Mouse (Mus musculus) MEL-GATA-1-ER (cell line): ENCODE measurements around the gene Rpl31.
A peak's percentile ranks its signal among the peaks of the same experiment; 100 is the strongest.

Experiments
- DNase-seq: peaks from one replicate; pipeline ENCODE4 v3.0.0-alpha.2; 2012; ENCODE audit warnings: low read depth; ENCODE audit errors: extremely low read depth

The Rpl31 gene

DNA sequence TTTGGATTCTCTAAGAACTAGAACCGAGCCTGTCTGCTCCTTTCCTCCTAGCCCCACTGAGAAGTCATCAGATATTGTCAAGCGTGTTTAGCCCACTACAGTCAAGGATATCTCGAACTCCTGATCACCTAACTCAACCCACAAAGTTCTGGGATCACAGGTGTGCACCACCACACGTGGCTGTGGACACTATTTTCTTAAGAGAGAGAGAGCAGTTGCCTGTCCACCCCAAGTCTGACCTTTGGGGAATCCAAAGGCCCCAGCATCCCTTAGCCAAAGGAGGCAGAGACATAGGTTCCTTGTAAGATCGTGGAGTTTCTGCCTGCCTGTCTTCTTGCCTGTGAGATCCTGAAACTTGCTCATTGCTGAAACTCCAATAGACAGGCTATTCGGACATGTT, 597 bp upstream of the Rpl31 start:
- DNase-seq = no peak

DNA sequence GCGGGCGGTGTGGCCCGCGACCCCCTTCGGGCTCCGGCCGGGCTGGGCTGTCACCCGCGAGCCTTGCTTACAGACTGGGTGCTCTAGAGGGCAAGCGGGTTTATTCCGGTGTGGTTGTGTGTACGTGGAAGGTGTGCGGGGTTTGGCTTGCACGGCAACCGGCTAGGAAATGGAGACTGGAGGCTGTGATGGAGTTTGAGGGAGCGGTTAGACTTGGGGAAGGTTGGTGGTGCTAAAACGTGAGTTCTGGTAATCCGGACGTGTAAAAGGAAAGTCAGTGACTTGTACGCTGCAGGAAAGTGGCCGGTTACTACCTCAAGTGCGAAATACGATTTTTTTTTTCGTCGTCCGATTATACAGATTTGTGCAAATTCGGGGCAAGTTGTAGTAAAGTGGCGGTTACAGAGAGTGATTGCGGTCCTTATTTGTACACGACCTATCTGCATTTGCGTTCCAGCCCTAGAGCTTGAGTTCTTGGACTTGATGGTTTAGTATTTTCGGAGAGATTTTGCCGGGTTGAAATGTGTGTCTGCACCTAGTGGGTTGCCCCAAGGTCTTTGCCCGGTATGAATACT, 712 bp downstream of the Rpl31 start:
- DNase-seq = no peak

DNA sequence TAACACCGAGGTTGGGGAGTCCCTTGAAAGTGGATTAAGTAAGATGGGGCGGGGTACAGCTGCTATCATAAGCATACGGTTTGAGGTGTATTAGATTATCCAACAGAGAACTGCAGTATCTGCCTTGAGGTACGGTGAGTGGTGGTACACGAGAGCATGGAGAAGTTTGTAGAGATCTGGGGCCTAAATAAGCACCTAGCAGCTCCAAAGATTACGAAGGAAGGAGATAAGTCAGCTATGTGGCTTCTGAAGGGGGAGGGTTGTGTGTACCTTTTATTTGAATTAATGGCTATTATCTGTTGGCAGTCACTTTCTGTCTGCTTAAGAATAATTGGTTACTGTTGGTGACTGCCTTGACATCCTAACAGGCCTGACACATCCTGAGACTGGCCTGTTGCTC, 2.8 kb downstream of the Rpl31 start:
- no peak for DNase-seq

DNA sequence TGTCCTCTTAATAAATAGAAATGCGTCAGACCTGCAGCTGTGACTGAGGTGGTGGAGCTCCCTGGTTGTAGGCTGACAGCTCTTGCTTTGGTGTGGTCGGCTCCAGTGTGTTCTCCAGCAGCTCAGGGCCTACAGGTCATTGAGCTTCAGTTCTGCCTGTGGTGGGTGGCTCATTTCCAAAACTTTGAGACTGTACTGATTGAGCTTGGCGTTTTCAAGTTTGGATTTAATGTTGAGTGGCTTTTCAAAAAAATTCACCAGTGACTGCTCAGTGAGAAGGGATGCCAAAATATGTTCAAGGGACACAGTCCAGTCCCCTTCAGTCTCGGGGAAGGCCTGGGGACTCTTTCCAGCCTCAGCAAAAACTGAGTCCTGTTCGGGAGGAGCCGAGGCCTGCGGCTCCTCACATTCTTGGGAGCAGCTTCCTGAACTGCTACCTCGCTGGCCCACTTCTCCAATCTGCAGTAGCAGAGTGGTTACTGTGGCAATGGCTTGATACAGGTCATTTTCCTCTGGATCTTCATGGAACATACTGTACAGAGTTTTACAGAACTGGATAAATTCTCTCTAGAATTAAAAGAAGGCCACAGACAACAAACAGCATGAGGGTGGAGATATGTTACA, 4.7 kb downstream of the Rpl31 start:
- DNase-seq = no peak

DNA sequence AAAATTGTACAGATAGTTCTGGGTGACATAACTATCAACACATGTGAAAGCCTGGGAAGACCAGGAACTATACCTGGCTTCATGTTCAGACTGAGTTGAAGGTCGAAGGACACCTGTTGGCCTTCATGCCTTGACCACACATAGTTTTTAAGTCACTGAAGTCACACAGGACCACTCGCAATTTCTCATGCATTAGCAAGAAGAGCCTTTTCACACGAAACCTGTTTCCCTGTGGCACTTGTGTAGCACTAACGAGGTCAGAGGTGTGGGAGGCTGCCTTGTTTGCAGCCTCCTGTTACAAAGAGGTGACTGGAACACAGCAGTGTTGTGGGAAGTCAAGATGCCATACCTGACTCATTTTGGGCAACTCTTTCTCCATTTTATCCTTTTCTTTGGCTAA, 5.7 kb downstream of the Rpl31 start:
- DNase-seq = no peak

DNA sequence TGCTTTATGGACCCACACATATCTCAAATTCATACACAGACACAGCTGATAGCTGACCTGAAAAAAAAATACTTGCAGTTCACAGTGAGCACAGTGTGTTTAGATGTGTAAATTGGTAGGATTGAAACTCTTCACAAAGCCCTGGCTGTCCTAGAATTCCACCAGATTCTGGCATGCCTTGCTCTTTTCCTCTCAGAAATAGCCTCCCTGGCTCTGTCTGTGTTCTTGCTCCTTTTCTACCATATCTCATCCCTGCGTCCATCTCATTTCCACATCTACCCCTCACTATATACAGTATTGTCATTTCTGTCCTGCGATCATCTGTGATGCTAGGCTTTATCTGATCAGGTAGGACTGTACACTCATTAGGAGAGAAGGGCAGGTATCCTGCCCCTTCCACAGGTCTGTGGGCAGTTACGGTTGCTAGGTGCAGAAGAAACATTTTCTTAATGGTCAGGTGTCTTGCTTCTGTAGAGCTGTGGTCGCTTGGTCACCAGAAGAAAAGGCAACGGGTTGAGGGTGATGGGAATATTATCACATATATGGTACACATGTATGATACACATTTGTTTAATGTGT, 6.7 kb downstream of the Rpl31 start:
- no peak for DNase-seq

DNA sequence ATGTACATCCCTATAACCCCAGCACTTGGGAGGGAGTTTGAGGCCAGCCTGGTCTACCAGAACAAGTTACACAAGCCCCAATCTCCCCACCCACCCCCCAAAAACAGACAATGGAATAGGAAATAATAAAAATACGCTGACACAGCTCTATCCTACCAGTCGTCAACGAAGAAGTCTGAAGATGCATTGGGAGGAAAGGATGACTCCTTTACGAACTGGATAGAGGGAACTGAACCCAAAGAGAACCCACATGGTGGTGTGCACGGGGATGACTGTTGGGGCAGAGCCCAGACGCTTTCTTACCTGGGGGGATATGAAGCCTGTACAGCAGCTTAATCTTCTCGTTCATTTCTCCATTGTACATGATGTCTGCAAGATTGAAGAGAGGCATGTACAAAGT, 8.5 kb downstream of the Rpl31 start:
- DNase-seq = no peak

DNA sequence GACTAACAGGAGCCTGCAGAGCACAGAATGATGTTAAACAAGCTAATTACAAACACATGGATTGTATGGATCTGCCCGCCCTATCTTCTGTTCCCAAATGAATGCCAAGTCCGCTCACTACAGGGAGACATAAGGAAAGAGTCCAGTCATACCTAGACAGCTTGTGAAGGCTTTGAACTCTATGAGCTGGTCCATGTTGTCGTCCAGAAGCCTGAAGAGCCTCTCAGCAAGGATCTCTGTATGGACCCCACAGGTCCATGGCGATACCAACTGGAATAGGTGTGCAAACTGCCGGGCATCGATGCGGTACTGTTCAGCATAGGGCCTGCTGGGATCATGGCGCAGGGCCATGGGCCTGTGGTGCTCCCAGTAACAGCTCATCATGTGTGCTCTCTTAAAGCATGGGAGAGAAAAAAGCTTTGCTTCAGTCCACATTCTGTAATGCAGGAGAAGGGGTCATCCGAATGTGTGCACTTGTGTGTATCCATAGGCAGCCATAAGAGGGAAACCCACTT, 9.1 kb downstream of the Rpl31 start:
- no peak for DNase-seq

DNA sequence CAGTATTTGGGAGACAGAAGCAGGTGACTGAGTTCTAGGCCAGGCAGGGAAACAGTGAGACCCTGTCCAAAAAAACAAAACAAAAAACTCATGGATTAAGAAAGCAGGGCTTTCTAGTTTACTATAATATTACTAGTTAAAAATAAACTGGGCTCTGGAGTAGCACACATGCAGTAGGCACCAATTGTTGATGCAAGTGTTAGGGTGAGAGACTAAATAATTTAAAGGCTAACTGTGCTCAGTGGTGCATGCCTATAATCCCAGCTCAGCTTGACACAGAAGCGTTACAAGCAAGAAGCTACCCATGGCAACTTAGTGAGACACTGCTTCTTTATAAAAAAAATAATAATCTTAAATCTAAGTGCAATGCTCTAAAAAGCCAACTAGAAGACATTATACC, 10.9 kb downstream of the Rpl31 start:
- no peak for DNase-seq

DNA sequence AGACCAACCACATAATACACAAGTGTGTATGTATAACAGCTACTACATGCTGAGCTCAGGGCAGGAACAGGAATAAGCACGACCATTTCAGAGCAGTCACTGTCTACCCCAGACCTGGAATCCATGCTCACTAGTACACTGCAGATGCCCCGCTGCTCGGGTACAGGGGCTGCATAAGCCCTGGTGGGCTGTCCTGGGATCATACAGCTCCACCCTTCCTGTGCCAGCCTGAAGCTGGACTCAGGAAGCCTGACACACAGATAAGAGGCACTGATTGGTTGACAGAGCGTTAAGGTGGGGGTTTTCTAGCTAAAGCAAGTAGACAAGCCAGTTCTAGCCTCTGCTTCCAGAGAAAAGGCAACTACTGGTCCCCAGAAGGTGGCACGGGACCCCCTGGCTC, 11.4 kb downstream of the Rpl31 start:
- no peak for DNase-seq

DNA sequence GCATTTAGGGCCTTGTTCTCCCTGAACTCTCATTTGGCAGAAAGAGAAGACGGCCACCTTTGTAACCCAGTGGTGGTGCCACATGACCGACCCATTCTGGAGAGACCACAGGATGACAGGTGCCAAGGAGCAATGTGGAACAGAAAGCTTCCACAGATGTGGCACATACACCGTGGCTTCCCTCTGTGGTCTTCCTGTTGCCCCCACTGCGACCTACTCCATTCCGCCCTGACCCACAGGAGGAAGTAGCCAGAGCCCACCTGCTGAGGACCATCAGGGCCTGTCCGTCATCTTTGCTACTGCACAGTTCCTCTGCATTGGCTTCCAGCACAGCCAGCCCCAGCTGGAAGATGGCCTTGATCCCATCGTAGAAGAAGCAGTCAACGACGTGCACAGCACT, 13.4 kb downstream of the Rpl31 start:
- no peak for DNase-seq

DNA sequence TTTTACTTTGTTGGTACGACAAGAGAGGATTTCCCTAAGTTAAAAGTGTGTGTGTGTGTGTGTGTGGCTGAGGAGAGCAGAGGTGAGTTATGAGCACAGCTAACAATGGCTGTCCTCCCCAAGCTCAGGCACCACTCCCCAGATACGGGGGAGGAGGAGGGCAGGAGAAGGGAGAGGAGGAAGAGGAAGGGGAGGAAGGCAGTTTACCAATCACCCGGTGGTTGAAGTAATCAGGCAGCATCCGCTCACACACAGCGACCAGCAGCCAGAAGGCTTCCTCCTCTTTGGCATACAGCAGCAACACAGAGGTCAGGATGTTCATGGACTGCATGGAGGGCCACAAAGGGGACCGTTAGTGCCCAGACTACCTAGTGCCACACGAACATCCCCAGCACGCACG, 17.3 kb downstream of the Rpl31 start:
- no peak for DNase-seq

DNA sequence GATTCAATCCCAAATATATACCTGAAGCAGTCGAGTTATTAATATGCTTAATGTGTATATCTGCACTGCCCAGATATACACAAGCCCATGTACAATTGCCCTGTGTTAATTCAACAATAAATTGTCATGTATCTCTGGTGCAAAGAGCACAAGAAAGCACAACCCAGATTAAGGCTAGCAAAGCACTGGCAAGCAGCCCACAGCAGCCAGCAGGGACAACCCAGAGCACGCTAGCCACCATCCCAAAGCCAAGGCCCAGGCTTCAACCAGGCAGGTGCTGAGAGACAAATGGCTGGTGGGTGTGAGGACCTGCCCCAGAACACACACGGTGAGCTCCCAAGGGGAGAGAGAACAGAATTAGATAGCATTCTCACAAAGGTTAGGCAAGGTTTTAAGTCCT, 18.8 kb downstream of the Rpl31 start:
- DNase-seq = no peak

DNA sequence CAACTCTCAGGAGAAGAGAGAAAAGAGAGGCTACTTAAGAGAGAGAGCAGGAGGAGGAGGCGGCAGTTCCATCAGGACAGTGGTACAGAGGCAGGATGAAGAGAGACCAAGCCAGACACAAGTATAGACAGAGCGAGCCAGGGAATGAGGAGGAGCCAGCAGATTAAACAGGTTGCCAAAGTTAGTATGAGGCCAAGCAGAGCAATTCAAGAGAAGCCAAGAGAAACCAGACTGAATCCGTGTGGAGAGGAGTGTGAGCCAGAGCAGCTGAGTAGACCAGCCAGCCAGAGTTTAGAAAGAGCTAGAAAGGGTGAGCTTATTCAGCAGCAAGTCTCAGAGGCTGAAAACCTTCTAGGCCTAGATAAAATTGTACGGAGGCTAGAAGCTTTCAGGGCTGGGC, 19.9 kb downstream of the Rpl31 start:
- DNase-seq = no peak

DNA sequence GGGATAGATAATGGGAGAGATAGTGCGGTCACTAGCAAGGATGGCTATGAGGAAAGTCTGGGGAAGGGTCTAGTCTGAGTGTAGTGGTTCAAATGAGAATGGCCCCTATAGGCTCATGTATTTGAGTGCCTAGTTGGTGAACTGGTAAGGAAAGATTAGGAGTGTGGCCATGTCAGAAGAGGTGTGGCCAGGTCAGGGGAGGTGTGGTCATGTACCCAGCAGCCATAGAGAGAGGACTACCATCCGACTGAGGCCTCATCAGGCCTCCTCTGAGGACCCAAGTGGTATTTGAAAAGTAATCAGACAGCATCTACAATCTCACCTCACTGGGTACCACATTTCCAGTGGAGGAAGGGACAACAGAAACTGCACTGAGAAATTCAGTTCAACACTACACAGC, 20.5 kb downstream of the Rpl31 start:
- no peak for DNase-seq

DNA sequence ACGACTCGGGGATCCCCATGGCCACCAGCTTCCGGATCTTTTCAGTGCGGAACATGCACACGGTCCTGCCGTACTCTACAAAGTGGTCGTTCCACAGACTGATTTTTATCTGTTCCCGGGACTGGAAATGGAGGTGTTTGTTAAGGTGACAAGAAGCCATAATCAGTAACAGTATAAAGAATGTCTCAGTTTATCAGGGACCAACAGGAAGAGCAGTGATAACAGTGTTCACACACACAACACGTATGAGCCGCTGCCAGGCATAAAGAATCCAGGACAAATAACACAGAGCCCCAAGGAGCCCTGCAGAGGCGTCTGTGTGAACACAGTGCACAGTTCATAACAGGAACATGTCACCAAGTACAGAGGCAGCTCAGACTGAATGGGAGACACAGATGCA, 21.7 kb downstream of the Rpl31 start:
- DNase-seq = no peak

DNA sequence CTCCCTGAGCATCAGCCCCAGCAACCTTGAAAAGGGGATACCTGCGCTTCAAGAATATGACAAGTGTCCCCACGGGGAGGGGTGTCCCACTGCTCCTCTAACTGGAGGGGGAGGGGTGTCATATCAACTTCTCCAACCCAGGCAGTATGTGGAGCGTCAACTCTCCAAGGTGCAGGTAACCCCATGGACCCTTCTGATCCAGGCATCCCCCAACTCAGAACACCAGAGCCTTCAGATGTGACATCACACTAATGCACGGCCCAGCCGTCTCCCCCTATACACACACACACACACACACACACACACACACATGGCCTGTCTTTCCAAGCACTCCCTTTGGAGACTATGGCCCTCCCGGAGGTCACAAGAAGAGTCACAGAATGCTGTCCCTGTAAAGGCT, 24.0 kb downstream of the Rpl31 start:
- DNase-seq = no peak

DNA sequence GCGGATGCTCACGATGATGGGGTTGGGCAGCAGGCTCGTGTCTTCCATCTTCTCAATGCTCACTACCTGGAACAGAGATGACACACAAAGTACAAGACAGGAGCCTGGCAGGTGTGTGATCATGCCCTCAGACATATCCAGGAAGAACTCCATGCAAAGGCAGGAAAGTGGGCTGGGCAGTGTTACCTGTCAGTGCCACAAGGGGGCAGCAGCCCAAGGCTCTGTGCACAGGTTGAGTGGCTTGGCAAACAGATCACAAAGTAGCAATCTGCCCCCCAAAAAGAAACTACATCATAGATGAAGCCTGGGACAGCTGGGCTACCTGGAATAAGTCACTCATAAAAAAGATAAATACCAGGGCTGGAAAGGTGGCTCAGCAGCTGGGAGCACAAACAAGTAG, 24.5 kb downstream of the Rpl31 start:
- no peak for DNase-seq

DNA sequence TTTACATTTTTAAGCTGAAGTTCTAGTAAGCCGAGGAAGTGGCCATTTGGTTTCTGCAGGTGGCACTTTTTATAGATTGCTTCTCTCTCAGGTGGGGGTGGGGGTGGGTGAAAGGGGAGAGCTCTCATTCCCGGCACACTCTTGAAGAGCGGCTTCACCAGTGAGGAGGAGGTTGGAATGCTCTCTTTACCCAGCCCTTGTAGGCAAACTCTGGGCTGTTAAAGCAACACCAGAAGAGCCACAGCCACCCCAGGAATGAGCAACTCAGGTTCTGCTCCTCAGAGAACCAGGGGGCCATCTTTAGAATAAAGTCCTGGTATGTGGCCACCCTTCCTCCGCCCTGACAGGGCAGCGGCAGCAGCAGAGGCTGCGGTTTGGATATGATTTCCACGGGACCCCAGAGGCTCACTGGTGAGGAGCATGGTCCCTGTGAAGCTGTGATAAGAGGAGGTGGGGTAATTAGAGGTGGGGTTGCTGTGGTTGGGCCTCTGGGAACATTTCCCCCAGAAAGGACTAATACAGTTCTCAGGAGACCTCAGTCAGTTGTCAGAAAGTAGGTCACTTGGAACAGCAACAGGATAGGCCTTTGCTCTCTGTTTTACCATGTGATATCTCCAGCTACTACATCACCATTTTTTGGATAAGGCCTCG, 25.7 kb downstream of the Rpl31 start:
- peak; percentile 77 for DNase-seq

DNA sequence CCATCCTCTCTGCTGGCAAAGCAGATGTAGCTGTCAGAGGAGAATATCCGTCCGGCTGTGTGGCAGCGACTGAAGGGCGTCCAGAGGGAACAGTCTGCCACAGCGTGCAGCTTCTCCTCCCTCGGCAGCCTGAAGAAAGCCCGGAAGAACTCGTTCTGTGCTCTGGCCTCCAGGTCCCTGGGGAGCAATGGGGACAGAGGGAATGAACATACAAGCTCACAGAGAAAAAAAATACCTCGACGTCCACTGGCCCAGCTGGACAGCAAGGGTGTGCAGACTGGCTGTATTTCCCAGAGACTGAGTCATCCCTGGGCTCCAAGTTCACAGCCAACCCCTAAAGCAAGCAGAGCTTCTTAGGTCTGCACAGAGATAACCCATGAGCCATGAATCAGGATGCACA, 26.5 kb downstream of the Rpl31 start:
- DNase-seq = no peak

DNA sequence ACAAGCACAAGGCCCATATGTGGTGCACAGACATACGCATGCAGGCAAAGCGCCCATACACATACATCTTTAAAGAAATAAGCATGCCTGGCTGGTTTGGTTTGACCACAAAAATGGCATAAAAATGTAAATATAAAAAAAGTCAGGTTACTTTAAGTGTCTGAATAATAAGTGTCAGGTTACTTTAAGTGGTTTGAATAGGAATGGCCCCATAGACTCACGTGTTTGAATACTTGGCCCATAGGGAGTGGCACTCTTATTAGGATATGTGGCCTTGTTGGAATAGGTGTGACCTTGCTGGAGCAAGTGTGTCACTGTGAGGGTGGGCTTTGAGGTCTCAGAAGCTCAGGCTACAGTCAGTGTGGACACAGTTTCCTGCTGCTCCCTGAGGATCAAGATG, 27.0 kb downstream of the Rpl31 start:
- DNase-seq = no peak

DNA sequence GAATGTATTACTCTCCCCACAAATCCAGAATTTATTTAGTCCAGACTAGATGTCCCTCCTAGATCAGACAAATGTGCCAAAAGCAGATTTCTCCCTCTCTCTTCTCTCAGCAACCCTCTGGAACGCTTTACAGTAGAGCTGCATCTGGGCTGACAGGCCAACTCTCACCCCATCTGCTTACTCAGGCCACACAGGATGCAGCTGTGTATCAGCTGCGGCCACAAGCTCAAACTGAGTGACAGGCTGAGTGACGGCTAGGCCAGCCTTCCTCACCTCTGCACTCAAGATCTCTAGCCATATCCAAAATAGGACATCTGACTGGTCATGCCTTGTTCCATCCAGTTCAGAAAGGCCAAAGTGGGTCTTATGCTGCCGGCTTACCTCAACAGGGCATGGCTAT, 28.7 kb downstream of the Rpl31 start:
- no peak for DNase-seq

DNA sequence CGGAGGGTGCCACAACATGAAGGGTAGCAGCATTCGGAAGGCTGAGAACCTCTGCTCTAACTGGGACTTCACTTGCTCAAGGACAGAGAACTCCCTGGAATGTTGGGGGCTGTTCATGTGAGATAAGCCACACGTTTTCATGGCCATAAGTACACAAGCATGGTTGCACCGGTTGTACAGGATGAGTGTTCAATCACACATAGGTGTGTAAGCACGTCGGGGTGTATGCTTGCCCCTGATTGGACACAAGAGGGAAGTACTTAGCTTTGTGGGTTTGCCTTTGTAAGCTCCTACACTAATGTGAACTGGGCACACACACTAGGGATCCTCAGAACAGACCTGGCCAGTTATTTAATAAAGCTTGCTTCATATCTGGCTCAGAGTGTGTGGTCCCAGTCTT, 30.6 kb downstream of the Rpl31 start:
- no peak for DNase-seq
